Mouse (Mus musculus) heart, postnatal 0 days (tissue): Measurements from ENCODE around the gene Gm10490. TPM values are rescaled to one million over a fixed set of nuclear protein-coding genes. Genes with fewer than 3 reads are reported as not detected.

Experiments used
- ATAC-seq: fragments of 200-750 bp; cut with Nextera tagmentation; 2 replicates; pipeline ENCODE4 v1.8.0; 2017; ENCODE audit warnings: low read depth, moderate number of reproducible peaks, moderate library complexity; ENCODE audit not compliant: insufficient read depth
- DNase-seq: peaks from one replicate; pipeline ENCODE4 v3.0.0-alpha.2; 2016; ENCODE audit warnings: low spot score
- H3K27ac ChIP-seq: fragments of 300-500 bp; sonication (generic); 2 replicates; pipeline ENCODE4 v1.5.1; 2014; ENCODE audit warnings: low read depth, mild to moderate bottlenecking
- H3K27me3 ChIP-seq: fragments of 300-500 bp; sonication (generic); 2 replicates; pipeline ENCODE4 v1.6.1; 2014; ENCODE audit warnings: low read length, mixed read lengths; ENCODE audit not compliant: control insufficient read depth, insufficient read depth
- H3K36me3 ChIP-seq: fragments of 300-500 bp; sonication (generic); replicated peaks from 2 replicates; pipeline ENCODE4 v1.6.1; 2014; ENCODE audit warnings: low read length, mixed read lengths; ENCODE audit not compliant: control insufficient read depth, insufficient read depth
- H3K4me1 ChIP-seq: fragments of 300-500 bp; sonication (generic); 2 replicates; pipeline ENCODE4 v1.6.1; 2014; ENCODE audit warnings: antibody characterized with exemption; ENCODE audit not compliant: control insufficient read depth, insufficient read depth
- H3K4me2 ChIP-seq: fragments of 300-500 bp; sonication (generic); 2 replicates; pipeline ENCODE4 v1.6.1; 2014; ENCODE audit warnings: low read depth, mild to moderate bottlenecking, low read length, moderate library complexity
- H3K4me3 ChIP-seq: fragments of 300-500 bp; sonication (generic); 2 replicates; pipeline ENCODE4 v1.5.1; 2014; ENCODE audit warnings: low read depth, low read length
- H3K9ac ChIP-seq: fragments of 300-500 bp; sonication (generic); replicated peaks from 2 replicates; pipeline ENCODE4 v1.6.1; 2014; ENCODE audit warnings: low read depth, low read length, mixed read lengths
- H3K9me3 ChIP-seq: fragments of 300-500 bp; sonication (generic); replicated peaks from 2 replicates; pipeline ENCODE4 v1.6.1; 2016; ENCODE audit warnings: low read length; ENCODE audit not compliant: control insufficient read depth
- CTCF ChIP-seq: IDR thresholded peaks from 2 replicates; pipeline ENCODE4 v1.5.1; 2016; ENCODE audit warnings: antibody characterized with exemption, control low read depth, low read depth
- EP300 ChIP-seq: IDR thresholded peaks from 2 replicates; pipeline ENCODE4 v1.6.1; 2016; ENCODE audit warnings: antibody characterized with exemption, low read depth
- WGBS: fragments of 180-500 bp; shearing (Covaris S2); extraction: QIAGEN DNeasy Blood & Tissue Kit; methylation state at CpG from one replicate; pipeline ENCODE4 v1.1.7; 2014; 5-methylcytosine and 5-hydroxymethylcytosine counted together
- polyA plus RNA-seq: library from polyadenylated mRNA; unstranded; fragments of >200 nt; fragmentation: Nextera tagmentation; extraction: Ambion mirVana; gene quantifications from 2 replicates; pipeline ENCODE4 v1.2.1, GENCODE M21; 2015
- total RNA-seq: library from RNA; depleted of rRNA; stranded (reverse); fragments of >200 nt; gene quantifications from 2 replicates; pipeline ENCODE4 v1.2.3, GENCODE M21; 2014; ENCODE audit warnings: low replicate concordance

Gene Gm10490
- total and polyA plus RNA-seq, 2 experiments from 2014 or later, result not detected

DNA sequence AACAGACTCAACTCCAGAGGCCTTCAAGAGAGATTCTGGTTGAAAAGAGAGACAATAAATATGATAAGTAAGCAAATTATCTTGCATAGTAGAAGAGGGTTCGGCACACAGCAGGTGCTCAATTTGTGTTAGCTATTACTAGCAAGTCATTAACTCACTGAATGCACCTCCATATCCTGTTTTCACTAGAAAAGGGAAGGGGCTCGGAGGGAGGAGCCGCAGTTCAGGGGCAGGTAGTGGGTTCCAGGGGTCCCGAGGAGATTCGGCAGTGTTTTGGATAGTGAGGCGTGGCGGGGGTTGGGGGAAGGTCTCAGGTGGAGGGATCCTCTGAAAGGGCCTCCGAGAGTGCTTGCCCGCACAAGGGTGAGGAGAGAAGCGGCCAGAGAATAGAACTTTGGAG lies 17.8 kb downstream of the Gm10490 start:
- DNase-seq (no peak), ATAC-seq (no peak)
- H3K9me3 ChIP-seq, result no peaks in the 10 kb centered on the region
- no peak overlapping the region for H3K9ac ChIP-seq
- WGBS, result 26% methylated on average over 10 of the region's 10 CpGs
- no peaks in the 10 kb centered on the region; the same call in 1 of the 2 replicates for H3K36me3 ChIP-seq
- no peaks in the 10 kb centered on the region for H3K4me1 ChIP-seq
- H3K4me3 ChIP-seq, result no peak overlapping the region
- TF ChIP-seq CTCF (no peak), EP300 (no peak)
- no peak overlapping the region for H3K4me2 ChIP-seq
- H3K27me3 ChIP-seq, result peaks cover 35% of the 10 kb centered on the region
- H3K27ac ChIP-seq, result no peak overlapping the region

DNA sequence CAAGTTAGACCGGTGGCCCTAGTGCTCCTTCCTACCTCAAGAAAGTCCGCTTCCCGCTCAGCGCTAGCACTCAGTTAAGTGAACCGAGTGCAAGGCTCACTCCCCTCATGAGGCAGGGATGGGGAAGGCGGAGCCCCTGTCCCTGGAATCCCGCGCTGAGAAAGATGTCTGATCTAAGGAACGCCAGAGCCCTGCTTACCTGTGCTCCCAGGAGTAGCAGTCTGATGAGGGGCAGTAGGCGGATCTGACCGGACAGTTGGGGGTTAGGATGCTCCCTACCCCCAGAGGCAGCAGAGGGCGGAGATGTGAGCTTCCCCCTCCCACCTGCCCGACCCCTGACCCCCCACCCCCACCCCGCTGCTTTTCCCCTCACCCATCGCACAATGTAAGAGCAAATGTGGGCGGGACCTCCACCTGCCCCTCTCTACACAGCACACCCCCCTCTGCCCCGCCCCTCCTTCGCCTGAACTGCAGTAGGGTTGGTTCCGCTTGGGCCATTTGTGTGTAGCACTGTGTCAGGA lies 19.0 kb downstream of the Gm10490 start, which contains the start of gene Eras:
Eras (minus strand) TSS at position 338 of the 521 bp plus-strand sequence.
- no peak within 1 kb of the TSS for H3K4me2 ChIP-seq
- no peak for ATAC-seq
- no peaks in the 10 kb centered on the region for H3K9me3 ChIP-seq
- no peak within 1 kb of the TSS for H3K9ac ChIP-seq
- no peak within 1 kb of the TSS for H3K4me3 ChIP-seq
- H3K36me3 ChIP-seq, result no peaks in the 10 kb centered on the region; the same call in 1 of the 2 replicates
- peaks cover 23% of the 10 kb centered on the region for H3K27me3 ChIP-seq
- TF ChIP-seq CTCF (no peak), EP300 (no peak)
- DNase-seq, result no peak
- no peaks in the 10 kb centered on the region for H3K4me1 ChIP-seq
- 20% methylated on average over 17 of the region's 19 CpGs for WGBS
- no peak within 1 kb of the TSS for H3K27ac ChIP-seq

DNA sequence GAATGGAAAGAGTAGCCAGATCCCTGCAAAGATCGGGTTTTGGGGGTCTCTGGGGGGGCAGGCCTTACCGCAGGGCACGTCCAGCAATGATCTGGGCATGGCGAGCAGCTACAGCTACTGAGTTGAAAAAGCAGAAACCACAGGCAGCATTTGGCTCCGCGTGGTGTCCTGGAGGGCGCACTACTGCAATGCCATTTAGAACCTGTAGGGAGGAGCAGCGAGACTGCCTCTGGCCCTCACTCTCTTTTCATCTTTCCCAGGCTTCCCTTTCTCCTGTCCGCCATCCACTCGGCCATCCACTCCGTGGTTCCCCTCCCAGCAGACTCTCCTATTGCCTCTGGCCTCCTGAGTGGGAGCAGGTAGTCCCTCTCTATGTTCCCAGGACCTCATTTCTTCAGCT lies 27.5 kb downstream of the Gm10490 start:
- no peak for DNase-seq
- TF ChIP-seq EP300 (no peak), CTCF (peak; percentile 1; the same call in 1 of the 2 replicates)
- Histone ChIP-seq H3K27me3 (no peaks in the 10 kb centered on the region), H3K4me2 (no peak overlapping the region), H3K9me3 (no peaks in the 10 kb centered on the region), H3K36me3 (peaks cover 6% of the 10 kb centered on the region; the same call in 1 of the 2 replicates), H3K27ac (no peak overlapping the region), H3K4me1 (no peaks in the 10 kb centered on the region), H3K9ac (no peak overlapping the region), H3K4me3 (no peak overlapping the region)
- ATAC-seq, result no peak
- 57% methylated on average over 11 of the region's 11 CpGs for WGBS

DNA sequence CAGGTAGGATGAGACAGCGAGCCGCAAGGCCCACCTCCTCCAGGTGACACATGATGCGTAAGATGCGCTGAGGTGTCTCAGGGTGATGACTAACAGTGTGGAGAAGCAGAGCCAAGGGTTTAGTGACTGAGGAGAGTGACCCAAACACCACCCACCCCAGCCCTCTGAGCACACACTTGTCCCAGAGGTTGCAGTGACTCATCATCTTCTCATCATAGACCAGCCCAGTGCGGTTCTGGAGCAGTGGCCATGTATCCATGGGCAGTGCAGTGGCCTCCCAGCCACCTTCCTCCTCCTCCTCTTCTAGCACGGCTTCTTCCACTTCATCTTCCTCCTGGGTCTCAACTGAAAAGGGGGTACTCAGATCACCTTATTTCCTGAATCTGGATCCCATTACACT lies 28.3 kb downstream of the Gm10490 start:
- no peak overlapping the region for H3K4me3 ChIP-seq
- H3K9me3 ChIP-seq, result no peaks in the 10 kb centered on the region
- no peaks in the 10 kb centered on the region for H3K27me3 ChIP-seq
- DNase-seq, result no peak
- H3K4me1 ChIP-seq, result no peaks in the 10 kb centered on the region
- H3K9ac ChIP-seq, result no peak overlapping the region
- peaks cover 6% of the 10 kb centered on the region; the same call in 1 of the 2 replicates for H3K36me3 ChIP-seq
- H3K27ac ChIP-seq, result no peak overlapping the region
- TF ChIP-seq EP300 (no peak), CTCF (no peak)
- H3K4me2 ChIP-seq, result no peak overlapping the region
- no peak for ATAC-seq
- 88% methylated on average over 6 of the region's 6 CpGs for WGBS

DNA sequence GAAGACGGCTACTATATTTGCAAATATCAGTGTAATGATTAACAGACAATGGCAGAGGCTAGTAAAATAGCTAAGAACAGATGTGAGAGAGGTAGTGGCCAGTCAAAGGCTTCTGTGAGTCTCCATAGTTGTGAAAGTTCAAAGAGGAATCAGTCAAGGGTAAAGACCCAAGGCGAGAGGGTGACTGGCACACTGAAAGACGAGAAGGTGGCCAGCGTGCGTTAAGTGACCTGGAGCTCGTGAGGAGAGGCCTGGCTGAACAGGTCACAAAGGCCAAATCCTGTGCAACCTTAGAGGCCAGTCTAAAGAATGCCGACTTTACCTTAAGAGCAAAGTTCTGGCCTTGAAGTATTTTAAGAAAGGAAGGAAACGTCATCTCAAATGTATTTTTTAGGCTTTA lies 36.3 kb downstream of the Gm10490 start:
- Histone ChIP-seq H3K9me3 (no peaks in the 10 kb centered on the region), H3K4me2 (no peak overlapping the region), H3K36me3 (no peaks in the 10 kb centered on the region), H3K9ac (no peak overlapping the region), H3K27ac (no peak overlapping the region), H3K4me3 (no peak overlapping the region), H3K27me3 (no peaks in the 10 kb centered on the region), H3K4me1 (no peaks in the 10 kb centered on the region)
- no peak for ATAC-seq
- WGBS, result 81% methylated on average over 8 of the region's 8 CpGs
- TF ChIP-seq EP300 (no peak), CTCF (no peak)
- no peak for DNase-seq
